Mouse (Mus musculus) lung, embryonic 14.5 days (tissue): ENCODE results near the gene Nde1. TPM values are rescaled to one million over a fixed set of nuclear protein-coding genes. Genes with fewer than 3 reads are reported as not detected.

ENCODE experiments used
- ATAC-seq: fragments of 200-750 bp; cut with Nextera tagmentation; 2 replicates; pipeline ENCODE4 v1.8.0; 2017; ENCODE audit warnings: mild to moderate bottlenecking, moderate TSS enrichment, moderate library complexity; ENCODE audit not compliant: insufficient read depth
- DNase-seq: peaks from one replicate; pipeline ENCODE4 v3.0.0-alpha.2; 2015
- H3K27ac ChIP-seq: fragments of 300-500 bp; sonication (generic); 2 replicates; pipeline ENCODE4 v1.5.1; 2014; ENCODE audit warnings: low read depth, mild to moderate bottlenecking, moderate library complexity
- H3K27me3 ChIP-seq: fragments of 300-500 bp; sonication (generic); 2 replicates; pipeline ENCODE4 v1.6.1; 2014; ENCODE audit warnings: low read length, control low read depth; ENCODE audit not compliant: insufficient read depth
- H3K36me3 ChIP-seq: fragments of 300-500 bp; sonication (generic); 2 replicates; pipeline ENCODE4 v1.6.1; 2014; ENCODE audit warnings: control low read depth; ENCODE audit not compliant: insufficient read depth
- H3K4me1 ChIP-seq: fragments of 300-500 bp; sonication (generic); 2 replicates; pipeline ENCODE4 v1.6.1; 2014; ENCODE audit warnings: antibody characterized with exemption, control low read depth; ENCODE audit not compliant: insufficient read depth
- H3K4me2 ChIP-seq: fragments of 300-500 bp; sonication (generic); 2 replicates; pipeline ENCODE4 v1.6.1; 2014; ENCODE audit warnings: mild to moderate bottlenecking
- H3K4me3 ChIP-seq: fragments of 300-500 bp; sonication (generic); 2 replicates; pipeline ENCODE4 v1.5.1; 2014; ENCODE audit warnings: low read depth, low read length
- H3K9ac ChIP-seq: fragments of 300-500 bp; sonication (generic); 2 replicates; pipeline ENCODE4 v1.6.1; 2014
- H3K9me3 ChIP-seq: fragments of 300-500 bp; sonication (generic); 2 replicates; pipeline ENCODE4 v1.6.1; 2016; ENCODE audit warnings: low read depth, low read length, control low read depth
- CTCF ChIP-seq: IDR thresholded peaks from 2 replicates; pipeline ENCODE4 v1.5.1; 2016; ENCODE audit warnings: antibody characterized with exemption, low read depth
- WGBS: fragments of 180-500 bp; shearing (Covaris S2); extraction: QIAGEN DNeasy Blood & Tissue Kit; methylation state at CpG from one replicate; pipeline ENCODE4 v1.1.7; 2014; 5-methylcytosine and 5-hydroxymethylcytosine counted together
- polyA plus RNA-seq: library from polyadenylated mRNA; unstranded; fragments of >200 nt; fragmentation: Nextera tagmentation; extraction: Ambion mirVana; gene quantifications from 2 replicates; pipeline ENCODE4 v1.2.1, GENCODE M21; 2014

Gene Nde1
- polyA plus RNA-seq, 1 experiment from 2014 or later: 157 TPM

DNA sequence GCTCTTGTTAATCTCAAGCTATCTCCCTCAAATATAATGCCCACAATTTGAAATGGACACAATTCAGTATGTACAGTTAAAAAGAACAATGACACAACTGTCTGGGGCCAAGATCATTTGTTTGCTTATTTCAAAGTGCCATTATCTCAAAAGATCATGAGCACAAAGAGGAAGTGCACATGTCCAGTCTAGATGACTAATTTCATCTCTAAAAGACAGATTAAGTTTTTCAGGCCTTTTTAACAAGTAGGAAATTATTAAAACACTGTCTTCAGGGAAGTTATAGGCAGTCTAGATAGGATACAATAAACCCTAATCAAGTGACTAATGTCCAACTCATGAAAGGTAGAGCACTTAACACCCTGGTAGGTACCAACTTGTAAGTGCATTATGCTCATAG, 34.1 kb upstream of the Nde1 start:
- no peak for DNase-seq
- H3K4me3 ChIP-seq: no peak overlapping the region
- H3K27ac ChIP-seq: no peak overlapping the region
- H3K9me3 ChIP-seq: no peaks in the 10 kb centered on the region
- no peak for ATAC-seq
- no peak overlapping the region for H3K9ac ChIP-seq
- H3K36me3 ChIP-seq: peaks cover 90% of the 10 kb centered on the region
- TF ChIP-seq CTCF: no peak
- H3K4me1 ChIP-seq: no peaks in the 10 kb centered on the region
- H3K4me2 ChIP-seq: no peak overlapping the region
- no peaks in the 10 kb centered on the region for H3K27me3 ChIP-seq

DNA sequence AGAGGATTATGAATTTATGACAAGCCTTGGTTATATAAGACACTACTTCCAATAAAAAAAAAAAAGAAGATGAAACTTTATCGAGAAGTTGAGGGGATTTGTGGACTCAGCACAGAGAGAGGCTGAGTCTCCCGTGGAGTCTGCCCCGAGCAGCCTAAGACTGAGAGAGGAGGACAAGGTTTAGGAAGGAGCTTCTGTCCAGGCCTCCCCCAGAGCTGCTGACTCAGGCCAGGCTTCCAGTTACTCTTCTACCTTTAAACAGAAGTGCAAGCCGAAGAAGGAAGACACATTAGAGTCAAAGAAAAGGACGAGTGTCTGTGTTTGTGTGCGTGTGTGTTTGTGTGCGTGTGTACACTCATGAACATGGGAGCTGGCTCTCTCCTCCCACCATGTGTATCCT, 32.3 kb upstream of the Nde1 start:
- no peak for ATAC-seq
- Histone ChIP-seq H3K4me1 (no peaks in the 10 kb centered on the region), H3K4me3 (no peak overlapping the region), H3K27me3 (no peaks in the 10 kb centered on the region), H3K9ac (no peak overlapping the region), H3K4me2 (no peak overlapping the region), H3K36me3 (peaks cover 88% of the 10 kb centered on the region), H3K27ac (no peak overlapping the region), H3K9me3 (no peaks in the 10 kb centered on the region)
- 90% methylated on average over 7 of the region's 7 CpGs for WGBS
- no peak for DNase-seq
- TF ChIP-seq CTCF: no peak

- Histone ChIP-seq H3K27ac (no peak overlapping the region), H3K4me3 (no peak overlapping the region), H3K27me3 (no peaks in the 10 kb centered on the region), H3K4me1 (no peaks in the 10 kb centered on the region), H3K9me3 (no peaks in the 10 kb centered on the region), H3K36me3 (peaks cover 88% of the 10 kb centered on the region), H3K9ac (no peak overlapping the region), H3K4me2 (no peak overlapping the region)
- no peak for DNase-seq
- ATAC-seq: no peak
- WGBS: 81% methylated on average over 3 of the region's 3 CpGs
- no peak for TF ChIP-seq CTCF
These were observed 31.7 kb upstream of the Nde1 start for GRCm38 (mm10) chr16:14131376-14131775.

DNA sequence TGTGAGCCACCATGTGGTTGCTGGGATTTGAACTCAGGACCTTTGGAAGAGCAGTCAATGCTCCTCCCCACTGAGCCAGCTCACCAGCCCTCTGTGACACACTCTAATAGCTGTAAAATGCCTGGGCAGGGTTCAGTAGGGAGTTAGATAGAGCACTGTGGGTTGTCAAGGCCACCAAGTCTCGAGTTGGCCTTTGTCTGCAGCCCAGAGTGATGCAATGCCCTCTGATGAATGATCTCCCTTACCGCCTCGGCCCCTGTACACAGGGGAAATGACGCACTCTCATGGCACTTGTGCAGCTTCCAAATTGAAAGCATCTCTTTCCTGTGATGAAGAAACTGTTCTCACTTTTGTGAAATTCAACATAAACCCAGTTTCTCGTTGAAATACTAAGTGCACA, 31.2 kb upstream of the Nde1 start:
- Histone ChIP-seq H3K36me3 (peaks cover 89% of the 10 kb centered on the region), H3K4me2 (no peak overlapping the region), H3K27ac (no peak overlapping the region), H3K9ac (no peak overlapping the region), H3K9me3 (no peaks in the 10 kb centered on the region), H3K4me3 (no peak overlapping the region), H3K4me1 (no peaks in the 10 kb centered on the region), H3K27me3 (no peaks in the 10 kb centered on the region)
- DNase-seq (no peak), ATAC-seq (no peak)
- WGBS: 86% methylated on average over 5 of the region's 5 CpGs
- no peak for TF ChIP-seq CTCF

GRCm38 (mm10) chr16:14135014-14135413, 28.1 kb upstream of the Nde1 start:
- H3K36me3 ChIP-seq: peaks cover 86% of the 10 kb centered on the region
- no peak overlapping the region for H3K4me2 ChIP-seq
- ATAC-seq: no peak
- H3K9me3 ChIP-seq: no peaks in the 10 kb centered on the region
- no peak overlapping the region for H3K4me3 ChIP-seq
- no peak overlapping the region for H3K27ac ChIP-seq
- no peak overlapping the region for H3K9ac ChIP-seq
- DNase-seq: no peak
- WGBS: 91% methylated on average over 2 of the region's 2 CpGs
- no peaks in the 10 kb centered on the region for H3K4me1 ChIP-seq
- no peak for TF ChIP-seq CTCF
- H3K27me3 ChIP-seq: no peaks in the 10 kb centered on the region

GRCm38 (mm10) chr16:14137976-14138561, 25.0 kb upstream of the Nde1 start:
- DNase-seq (no peak), ATAC-seq (no peak)
- 94% methylated on average over 1 of the region's 1 CpGs for WGBS
- Histone ChIP-seq H3K9me3 (no peaks in the 10 kb centered on the region), H3K4me1 (no peaks in the 10 kb centered on the region), H3K9ac (no peak overlapping the region), H3K27me3 (no peaks in the 10 kb centered on the region), H3K4me3 (no peak overlapping the region), H3K36me3 (peaks cover 87% of the 10 kb centered on the region), H3K4me2 (no peak overlapping the region), H3K27ac (no peak overlapping the region)
- no peak for TF ChIP-seq CTCF

GRCm38 (mm10) chr16:14139106-14139505, 24.0 kb upstream of the Nde1 start:
- Histone ChIP-seq H3K4me3 (no peak overlapping the region), H3K4me1 (no peaks in the 10 kb centered on the region), H3K9ac (no peak overlapping the region), H3K27ac (no peak overlapping the region), H3K36me3 (peaks cover 91% of the 10 kb centered on the region), H3K4me2 (no peak overlapping the region), H3K9me3 (no peaks in the 10 kb centered on the region), H3K27me3 (no peaks in the 10 kb centered on the region)
- no peak for ATAC-seq
- TF ChIP-seq CTCF: no peak
- no peak for DNase-seq

- ATAC-seq (no peak), DNase-seq (no peak)
- Histone ChIP-seq H3K4me2 (no peak overlapping the region), H3K27me3 (no peaks in the 10 kb centered on the region), H3K9ac (no peak overlapping the region), H3K4me3 (no peak overlapping the region), H3K27ac (no peak overlapping the region), H3K4me1 (no peaks in the 10 kb centered on the region), H3K9me3 (no peaks in the 10 kb centered on the region), H3K36me3 (peaks cover 90% of the 10 kb centered on the region)
- no peak for TF ChIP-seq CTCF
- 40% methylated on average over 3 of the region's 3 CpGs for WGBS
These were observed 19.8 kb upstream of the Nde1 start for GRCm38 (mm10) chr16:14143298-14143697.
